Mouse (Mus musculus): ENCODE data around the gene Ints3. TPM values are rescaled to one million over a fixed set of nuclear protein-coding genes. Genes with fewer than 3 reads are reported as not detected.

Gene Ints3
- polyA plus RNA-seq, 1 experiment from 2014 or later = 37.8 TPM

DNA sequence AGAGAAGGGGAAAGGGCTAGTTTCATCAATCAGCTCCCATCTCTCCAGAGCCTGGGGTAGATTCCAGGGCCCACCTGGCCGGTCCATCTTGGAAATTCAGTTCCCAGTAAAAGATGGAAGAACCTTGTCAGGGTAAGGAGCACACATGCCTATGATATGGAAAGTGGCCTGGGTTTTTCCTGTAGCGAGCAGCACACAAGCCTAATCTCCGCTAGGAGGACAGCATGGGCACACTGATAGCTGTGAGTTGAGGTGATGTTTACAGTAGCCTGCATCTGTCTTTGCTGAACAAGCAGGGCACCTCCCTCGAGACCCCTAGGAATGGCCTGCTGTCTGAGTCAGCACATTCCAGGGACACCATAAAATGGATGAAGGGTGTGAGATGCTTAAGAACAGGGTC is 28.8 kb downstream of the Ints3 start:
- Histone ChIP-seq H3K27ac (no peak overlapping the region), H3K27me3 (replicated peaks) (no peaks in the 10 kb centered on the region), H3K4me1 (no peaks in the 10 kb centered on the region), H3K9me3 (no peaks in the 10 kb centered on the region), H3K36me3 (replicated peaks) (peaks cover 79% of the 10 kb centered on the region), H3K4me2 (no peak overlapping the region), H3K4me3 (no peak overlapping the region), H3K9ac (no peak overlapping the region)
- no peak for ATAC-seq (replicated peaks)
- 92% methylated on average over 4 of the region's 4 CpGs for WGBS

DNA sequence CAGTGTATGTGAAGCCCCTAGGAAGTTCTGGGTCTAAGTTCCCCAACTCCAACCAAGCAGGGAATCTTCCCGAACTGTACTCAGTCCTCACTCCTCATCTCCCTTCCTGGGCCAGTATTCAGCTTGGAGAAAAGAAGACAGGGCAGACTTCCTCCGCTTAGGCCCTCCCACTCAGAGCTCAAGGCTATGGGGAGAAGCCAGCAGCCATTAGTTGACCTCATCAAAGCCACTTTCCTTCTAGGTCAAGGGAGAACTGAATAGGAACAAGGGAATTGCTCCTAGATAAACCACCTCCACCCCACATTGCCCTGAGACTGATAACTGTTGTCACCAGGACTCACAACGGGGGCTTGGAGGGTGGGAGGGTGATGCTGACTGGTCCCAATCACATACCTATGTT is 29.3 kb downstream of the Ints3 start:
- no peak overlapping the region for H3K4me2 ChIP-seq
- H3K27me3 ChIP-seq (replicated peaks) = no peaks in the 10 kb centered on the region
- no peak for ATAC-seq (replicated peaks)
- peaks cover 77% of the 10 kb centered on the region for H3K36me3 ChIP-seq (replicated peaks)
- WGBS = 85% methylated on average over 3 of the region's 3 CpGs
- no peaks in the 10 kb centered on the region for H3K9me3 ChIP-seq
- no peak overlapping the region for H3K27ac ChIP-seq
- no peak overlapping the region for H3K4me3 ChIP-seq
- no peak overlapping the region for H3K9ac ChIP-seq
- H3K4me1 ChIP-seq = no peaks in the 10 kb centered on the region

DNA sequence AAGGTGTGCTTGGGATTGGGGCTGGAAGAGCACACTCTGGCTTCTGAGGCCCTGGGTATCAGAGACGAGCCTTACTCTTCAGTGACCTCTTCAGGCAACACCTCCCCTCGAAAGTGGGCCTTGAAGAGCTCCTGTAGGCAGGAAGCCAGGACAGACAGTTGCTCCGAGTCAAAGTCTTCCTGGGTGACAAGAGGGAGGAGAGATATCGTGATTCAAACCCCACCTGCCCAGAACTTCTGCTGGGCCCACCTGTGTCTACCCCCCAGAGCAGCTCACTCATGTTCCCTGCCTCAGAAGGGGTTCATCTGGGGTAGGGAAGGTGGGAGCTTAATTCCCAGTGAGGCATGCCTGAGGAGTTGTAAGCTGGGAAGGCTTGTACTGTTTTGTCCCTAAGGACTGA is 32.4 kb downstream of the Ints3 start:
- Histone ChIP-seq H3K9ac (no peak overlapping the region), H3K4me3 (no peak overlapping the region), H3K9me3 (no peaks in the 10 kb centered on the region), H3K36me3 (replicated peaks) (peaks cover 56% of the 10 kb centered on the region), H3K4me1 (no peaks in the 10 kb centered on the region), H3K27ac (no peak overlapping the region), H3K4me2 (no peak overlapping the region), H3K27me3 (replicated peaks) (no peaks in the 10 kb centered on the region)
- ATAC-seq (replicated peaks) = no peak
- 79% methylated on average over 4 of the region's 4 CpGs for WGBS

DNA sequence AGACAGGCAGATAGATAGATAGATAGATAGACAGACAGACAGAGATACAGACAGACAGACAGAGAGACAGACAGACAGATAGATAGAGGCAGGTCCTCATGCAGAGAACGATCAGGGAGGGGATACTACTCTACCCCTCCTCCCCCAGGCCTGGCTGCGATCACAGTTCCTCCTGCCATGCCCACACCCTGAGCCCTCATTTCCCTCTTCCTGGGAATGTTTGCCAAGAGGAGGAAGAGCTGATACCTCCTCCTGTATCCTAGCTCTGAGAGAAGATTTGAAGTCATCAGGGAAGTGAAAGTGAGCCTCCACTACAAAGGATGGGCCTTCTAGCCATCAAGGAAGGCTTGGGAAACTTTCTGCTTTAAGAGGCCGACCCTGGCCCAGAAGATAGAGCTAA is 37.8 kb downstream of the Ints3 start:
- Histone ChIP-seq H3K9me3 (no peaks in the 10 kb centered on the region), H3K9ac (no peak overlapping the region), H3K4me3 (no peak overlapping the region), H3K27me3 (replicated peaks) (no peaks in the 10 kb centered on the region), H3K27ac (no peak overlapping the region), H3K36me3 (replicated peaks) (peaks cover 37% of the 10 kb centered on the region), H3K4me1 (peaks cover 2% of the 10 kb centered on the region), H3K4me2 (no peak overlapping the region)
- WGBS = 94% methylated on average over 3 of the region's 3 CpGs
- no peak for ATAC-seq (replicated peaks)

DNA sequence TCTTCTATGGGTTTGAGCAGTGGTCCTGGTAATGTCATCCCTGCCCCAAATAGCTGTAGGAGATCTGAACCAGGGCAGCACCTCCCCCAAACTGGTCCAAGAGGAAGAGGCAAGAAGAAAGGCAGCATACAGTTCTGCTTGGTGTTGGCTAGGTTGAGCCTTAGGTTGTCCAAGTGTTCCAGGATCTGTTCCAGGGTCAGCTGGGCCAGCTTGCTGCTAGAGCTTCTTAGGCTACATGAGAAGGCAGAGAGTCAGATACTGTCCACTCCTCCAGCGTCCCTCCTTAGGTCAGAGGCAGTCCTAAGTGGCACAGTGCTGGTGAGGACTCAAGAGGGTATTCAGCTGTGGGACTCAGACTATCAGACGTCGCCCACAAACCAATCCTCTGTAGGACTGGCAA is 40.8 kb downstream of the Ints3 start:
- Histone ChIP-seq H3K36me3 (replicated peaks) (peaks cover 21% of the 10 kb centered on the region), H3K4me2 (no peak overlapping the region), H3K4me3 (no peak overlapping the region), H3K9me3 (no peaks in the 10 kb centered on the region), H3K9ac (no peak overlapping the region), H3K4me1 (peaks cover 22% of the 10 kb centered on the region), H3K27me3 (replicated peaks) (no peaks in the 10 kb centered on the region), H3K27ac (no peak overlapping the region)
- WGBS = 85% methylated on average over 3 of the region's 3 CpGs
- ATAC-seq (replicated peaks) = no peak

DNA sequence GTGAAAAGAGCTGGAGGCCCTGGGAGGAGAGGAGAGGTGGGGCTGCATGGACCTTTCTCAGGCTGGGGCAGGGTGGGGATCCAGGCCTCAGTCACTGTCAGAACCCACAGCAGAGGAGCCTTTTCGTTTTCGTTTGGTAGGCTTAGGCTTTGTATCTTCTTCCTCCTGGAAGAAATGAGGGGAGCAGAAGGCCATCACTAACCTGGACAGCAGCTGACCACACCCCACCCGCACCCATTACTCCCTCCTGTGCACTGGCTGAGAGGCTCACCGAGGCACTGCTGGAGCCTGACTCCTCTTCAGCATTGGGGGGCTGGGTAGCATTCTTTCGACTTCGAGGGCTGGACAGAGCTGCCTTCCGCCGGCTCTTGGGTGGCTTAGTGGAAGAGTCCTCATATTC is 41.5 kb downstream of the Ints3 start:
- Histone ChIP-seq H3K27ac (no peak overlapping the region), H3K9ac (no peak overlapping the region), H3K4me1 (peaks cover 29% of the 10 kb centered on the region), H3K9me3 (no peaks in the 10 kb centered on the region), H3K36me3 (replicated peaks) (peaks cover 21% of the 10 kb centered on the region), H3K27me3 (replicated peaks) (no peaks in the 10 kb centered on the region), H3K4me3 (no peak overlapping the region), H3K4me2 (no peak overlapping the region)
- no peak for ATAC-seq (replicated peaks)
- 91% methylated on average over 8 of the region's 8 CpGs for WGBS

DNA sequence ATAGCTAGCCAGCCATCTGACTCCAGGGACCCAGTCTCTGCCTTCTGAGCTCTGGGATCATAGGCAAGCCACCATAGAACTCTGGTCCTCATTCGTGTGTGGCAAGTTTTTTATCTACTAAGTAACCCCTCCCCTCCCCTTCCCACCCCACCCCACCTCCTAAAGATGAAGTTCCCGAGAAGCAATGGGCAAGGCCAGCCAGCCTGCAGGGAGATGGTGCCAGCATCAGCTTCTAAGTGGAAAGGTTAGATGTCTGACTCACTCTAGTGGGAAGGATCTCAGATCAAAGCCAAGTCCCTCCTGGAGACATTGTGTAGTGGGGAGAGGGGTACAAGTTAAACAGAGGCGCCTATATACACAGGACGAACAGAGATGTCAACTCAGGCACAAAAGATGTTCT is 42.4 kb downstream of the Ints3 start:
- Histone ChIP-seq H3K9me3 (no peaks in the 10 kb centered on the region), H3K4me2 (no peak overlapping the region), H3K27me3 (replicated peaks) (no peaks in the 10 kb centered on the region), H3K27ac (peak overlapping the region; percentile 94; the same call in 1 of the 2 replicates), H3K36me3 (replicated peaks) (peaks cover 21% of the 10 kb centered on the region), H3K4me3 (no peak overlapping the region), H3K9ac (no peak overlapping the region), H3K4me1 (peaks cover 33% of the 10 kb centered on the region)
- no peak for ATAC-seq (replicated peaks)
- WGBS = 72% methylated on average over 4 of the region's 4 CpGs

DNA sequence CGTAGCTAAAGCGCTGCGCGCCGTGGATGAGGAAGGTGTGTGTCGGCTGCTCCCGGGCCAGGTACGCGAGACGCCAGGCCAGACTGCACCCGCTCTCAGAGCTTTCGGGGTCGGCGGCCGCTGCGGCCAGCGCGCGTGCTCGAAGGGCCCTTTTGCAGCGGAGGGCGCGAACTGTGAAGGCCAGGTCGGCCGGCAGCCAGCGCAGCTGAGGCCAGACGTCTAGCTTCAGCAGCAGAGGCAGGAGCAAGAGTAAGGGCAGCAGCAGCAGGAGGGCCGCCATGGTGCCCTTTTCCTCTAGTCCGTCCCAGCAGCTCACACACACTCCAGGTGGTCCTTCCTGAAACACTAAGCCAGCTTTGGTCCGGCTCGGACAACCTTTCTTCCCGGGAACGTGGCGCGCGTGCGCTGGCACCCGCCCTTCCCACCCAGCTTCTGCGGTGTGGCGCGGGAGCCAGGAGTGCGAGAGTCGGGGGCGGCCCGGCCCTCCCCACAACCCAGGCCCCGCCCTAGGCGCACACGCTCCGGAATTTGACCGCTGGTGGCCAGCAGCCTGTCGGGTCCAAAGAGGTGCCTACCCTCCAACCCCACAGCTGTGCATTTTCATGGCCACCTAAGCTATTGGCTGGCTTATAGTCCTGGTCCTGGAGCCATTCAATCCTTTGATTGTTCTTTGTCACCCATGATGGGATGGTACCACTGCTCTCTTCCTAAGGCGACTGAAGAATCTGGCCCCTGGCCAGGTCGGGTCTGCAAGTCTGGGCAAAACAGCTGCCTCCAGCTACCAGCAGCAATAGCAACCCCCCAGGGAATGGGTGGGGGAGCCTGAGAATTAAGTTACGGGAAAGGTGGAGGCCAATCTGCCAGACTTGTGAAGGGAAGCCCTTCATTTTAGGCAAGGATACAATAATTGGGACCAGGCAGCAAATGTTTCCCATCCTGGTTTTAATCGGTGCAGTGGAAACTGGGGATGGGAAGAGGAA is 43.6 kb downstream of the Ints3 start, which contains the start of gene Slc27a3:
TSS of gene Slc27a3 (minus strand) at position 428 of the 980 bp plus-strand sequence.
- peak within 1 kb of the TSS; percentile 64 for H3K4me3 ChIP-seq
- WGBS = 1% methylated on average over 55 of the region's 55 CpGs
- peaks cover 21% of the 10 kb centered on the region for H3K36me3 ChIP-seq (replicated peaks)
- H3K27ac ChIP-seq = peak within 1 kb of the TSS; percentile 94
- H3K4me2 ChIP-seq = peak within 1 kb of the TSS; percentile 90
- ATAC-seq (replicated peaks) = peak; percentile 76
- no peaks in the 10 kb centered on the region for H3K9me3 ChIP-seq
- peak within 1 kb of the TSS; percentile 94 for H3K9ac ChIP-seq
- H3K27me3 ChIP-seq (replicated peaks) = no peaks in the 10 kb centered on the region
- H3K4me1 ChIP-seq = peaks cover 33% of the 10 kb centered on the region

DNA sequence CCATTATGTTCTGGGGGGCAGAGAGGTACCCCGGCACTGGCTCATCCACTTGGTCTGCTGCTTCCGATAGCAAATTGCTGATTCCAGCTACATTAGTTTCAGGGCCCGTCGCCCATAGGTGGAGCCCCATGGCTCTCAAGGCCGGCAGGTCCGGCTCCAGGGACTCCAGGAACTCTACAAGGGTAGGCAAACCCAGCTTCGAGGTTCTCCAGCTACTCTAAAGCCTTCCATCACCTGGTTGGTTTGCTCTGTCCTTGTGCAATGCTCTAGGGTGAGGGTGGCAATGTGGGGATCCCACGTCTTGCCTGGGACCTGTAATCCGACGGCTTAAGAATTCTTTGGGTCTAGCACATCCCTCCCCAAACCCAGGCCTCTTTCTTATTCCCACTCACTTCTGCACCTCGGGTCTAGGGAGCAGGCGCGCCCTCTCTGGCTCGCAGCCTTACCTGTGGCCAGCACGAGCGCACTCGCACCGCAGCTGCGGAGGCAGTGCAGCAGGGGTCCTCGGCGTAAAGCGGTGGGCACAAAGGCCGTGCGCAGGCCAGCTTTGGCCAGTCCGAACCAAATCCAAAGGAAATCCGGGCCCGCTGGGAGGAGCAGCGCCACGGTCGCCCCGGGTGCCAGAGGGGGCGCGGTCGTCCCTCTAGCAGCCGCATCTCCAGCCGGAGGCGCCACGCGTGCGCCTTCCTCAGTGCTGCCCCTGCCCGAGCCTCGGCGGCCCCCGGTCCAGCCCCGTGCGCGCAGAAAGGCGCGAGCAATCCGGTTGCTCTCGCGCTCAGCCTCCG is 44.5 kb downstream of the Ints3 start:
- 4% methylated on average over 53 of the region's 53 CpGs for WGBS
- H3K27me3 ChIP-seq (replicated peaks) = no peaks in the 10 kb centered on the region
- peak overlapping the region; percentile 94 for H3K27ac ChIP-seq
- H3K4me2 ChIP-seq = peak overlapping the region; percentile 90
- peaks cover 21% of the 10 kb centered on the region for H3K36me3 ChIP-seq (replicated peaks)
- H3K4me1 ChIP-seq = peaks cover 33% of the 10 kb centered on the region
- ATAC-seq (replicated peaks) = peak; percentile 81
- peak overlapping the region; percentile 94 for H3K9ac ChIP-seq
- H3K4me3 ChIP-seq = peak overlapping the region; percentile 64
- no peaks in the 10 kb centered on the region for H3K9me3 ChIP-seq

DNA sequence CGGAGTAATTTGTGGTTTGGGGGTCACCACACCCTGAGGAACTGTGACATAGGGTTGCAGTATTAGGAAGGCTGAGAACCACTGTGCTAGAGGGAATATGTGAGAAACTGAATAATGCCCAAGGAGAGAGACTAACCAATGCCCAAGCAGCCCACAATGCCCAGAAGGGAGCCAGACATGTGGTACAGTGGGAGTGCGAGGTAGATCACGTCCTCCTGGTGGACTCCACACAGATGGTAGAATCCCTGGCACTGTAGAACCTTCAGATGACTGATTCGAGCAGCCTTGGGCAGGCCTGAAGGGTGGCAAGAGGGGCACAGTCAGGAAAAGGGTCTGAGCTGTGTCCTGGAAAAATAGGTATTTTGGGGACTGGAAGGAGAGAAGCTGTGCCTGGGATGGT is 45.2 kb downstream of the Ints3 start:
- 77% methylated on average over 4 of the region's 4 CpGs for WGBS
- Histone ChIP-seq H3K36me3 (replicated peaks) (peaks cover 14% of the 10 kb centered on the region), H3K9ac (peak overlapping the region; percentile 94), H3K4me1 (peaks cover 33% of the 10 kb centered on the region), H3K4me3 (peak overlapping the region; percentile 64), H3K9me3 (no peaks in the 10 kb centered on the region), H3K27me3 (replicated peaks) (no peaks in the 10 kb centered on the region), H3K27ac (peak overlapping the region; percentile 94), H3K4me2 (peak overlapping the region; percentile 90)
- ATAC-seq (replicated peaks) = no peak

DNA sequence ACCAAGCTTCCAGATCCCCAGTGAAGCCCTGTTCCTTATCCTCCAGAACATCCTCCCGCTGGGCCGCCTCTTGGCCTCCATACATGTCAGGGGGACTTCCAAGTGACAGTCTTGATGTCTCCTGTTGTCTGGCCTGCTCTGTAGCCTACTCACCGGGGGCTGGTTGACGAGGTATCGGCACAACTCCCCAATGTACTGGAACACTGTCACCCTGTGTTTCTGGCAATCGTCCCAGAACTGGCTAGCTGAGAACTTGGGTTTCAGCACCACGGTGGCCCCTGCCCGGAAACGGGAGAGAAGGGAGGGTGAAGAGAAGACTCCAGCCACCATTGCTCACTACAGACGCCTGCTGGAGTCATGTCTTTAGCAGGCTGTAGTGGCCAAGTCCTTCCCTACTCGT is 45.9 kb downstream of the Ints3 start:
- WGBS = 69% methylated on average over 11 of the region's 11 CpGs
- no peak for ATAC-seq (replicated peaks)
- Histone ChIP-seq H3K9ac (peak overlapping the region; percentile 94; the same call in 1 of the 2 replicates), H3K27ac (no peak overlapping the region; the same call in 1 of the 2 replicates), H3K36me3 (replicated peaks) (peaks cover 11% of the 10 kb centered on the region), H3K4me3 (peak overlapping the region; percentile 64), H3K27me3 (replicated peaks) (no peaks in the 10 kb centered on the region), H3K4me1 (peaks cover 33% of the 10 kb centered on the region), H3K4me2 (peak overlapping the region; percentile 90), H3K9me3 (no peaks in the 10 kb centered on the region)

DNA sequence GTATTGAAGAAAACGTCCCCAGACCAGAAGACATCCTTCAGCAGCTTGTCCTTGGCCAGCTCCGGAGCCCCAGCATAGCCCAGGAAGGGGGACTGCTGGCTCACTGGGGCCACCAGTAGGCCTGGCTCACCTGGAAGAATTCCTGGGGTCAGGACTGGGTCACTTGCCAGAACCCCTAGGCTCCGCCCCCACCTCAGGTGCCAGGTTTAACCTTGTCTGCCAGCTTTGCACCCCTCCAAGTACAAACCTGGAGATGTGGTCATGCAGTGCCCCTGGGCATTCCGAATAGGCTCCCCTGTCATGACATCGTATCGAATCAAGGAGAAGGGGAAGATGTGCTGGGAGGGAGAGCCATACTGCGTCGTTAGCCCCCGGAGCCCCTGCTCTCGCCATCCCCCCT is 46.6 kb downstream of the Ints3 start:
- no peak overlapping the region for H3K4me3 ChIP-seq
- H3K27ac ChIP-seq = no peak overlapping the region
- H3K9me3 ChIP-seq = no peaks in the 10 kb centered on the region
- H3K36me3 ChIP-seq (replicated peaks) = peaks cover 5% of the 10 kb centered on the region
- no peak overlapping the region for H3K9ac ChIP-seq
- H3K4me2 ChIP-seq = no peak overlapping the region; the same call in 1 of the 2 replicates
- 96% methylated on average over 10 of the region's 10 CpGs for WGBS
- no peaks in the 10 kb centered on the region for H3K27me3 ChIP-seq (replicated peaks)
- ATAC-seq (replicated peaks) = no peak
- peaks cover 33% of the 10 kb centered on the region for H3K4me1 ChIP-seq

Measured in midbrain, embryonic 15.5 days (tissue).